ENCODE assay signal across 15 mouse cellular contexts in the genomic region with DNA sequence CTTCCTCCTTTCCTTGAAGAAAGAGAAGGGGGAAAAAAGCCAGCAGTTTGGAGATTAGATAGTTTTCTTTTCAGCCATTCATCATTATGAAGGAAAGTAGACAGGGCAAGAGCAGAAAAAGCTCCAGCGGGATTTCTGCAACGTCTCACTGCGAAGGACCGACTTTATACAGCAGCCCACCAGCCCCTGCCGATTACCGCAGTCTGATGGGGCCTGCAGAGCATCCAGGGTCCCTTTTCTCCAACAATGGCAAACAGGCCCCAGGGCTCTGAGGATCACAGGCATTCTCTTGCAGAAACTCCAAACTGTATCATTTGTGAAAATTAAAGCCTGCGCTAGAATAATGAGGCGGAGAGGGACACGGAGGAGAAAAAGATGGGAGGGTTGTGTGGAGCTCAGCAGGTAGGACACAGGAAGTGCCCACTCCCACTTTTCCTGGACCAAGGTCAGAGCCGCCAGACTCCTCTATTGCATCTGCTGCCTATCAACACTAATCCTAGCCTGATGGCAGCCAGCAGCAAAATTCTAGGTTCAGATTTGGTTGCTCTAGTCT. TPM values are rescaled to one million over a fixed set of nuclear protein-coding genes. Genes with fewer than 3 reads are reported as not detected.
DNase-seq lines count a peak whose midpoint lies in the region; ATAC-seq and TF ChIP-seq lines count a peak whose summit lies in the region.
"Had no signal": no experiment of that assay in that cellular context is flagged by ENCODE, and none has a peak within 500 bp of the region (broad histone marks: within the 10 kb centered on the region; RNA-seq: fewer than 3 reads in every experiment).

No protein-coding gene starts in this region.

- H3K9me3 ChIP-seq in neural tube, embryonic 11.5 days (ENCODE audit: control insufficient read depth, low read length): no peaks in the 10 kb centered on the region
- no peaks in the 10 kb centered on the region for H3K9me3 ChIP-seq in neural tube, embryonic 15.5 days (replicated peaks)
- H3K9me3 ChIP-seq in hindbrain, embryonic 11.5 days (ENCODE audit: control insufficient read depth, low read length): no peaks in the 10 kb centered on the region
- no peaks in the 10 kb centered on the region for H3K9me3 ChIP-seq in limb, embryonic 14.5 days (ENCODE audit: control insufficient read depth, low read length)

- DNase-seq in neural tube, embryonic 11.5 days (ENCODE audit: low spot score): no peak
- no peak for DNase-seq in hindbrain, embryonic 11.5 days (ENCODE audit: low spot score)
- no peak for DNase-seq in limb, embryonic 14.5 days (ENCODE audit: low spot score)
- no peak for DNase-seq in thymus, postnatal 36 days
- no peak for DNase-seq in kidney, postnatal 10 days
- DNase-seq in right cerebral cortex, adult 2 months (ENCODE audit: low spot score in 2 of 2): no peak
- DNase-seq: cerebellum, adult 18-20 months; forebrain, postnatal 0 days; gastrocnemius, postnatal 10 days; heart, postnatal 4 days; kidney, adult 2 months; liver; right cerebral cortex, postnatal 14 days had no signal

- H3K27ac ChIP-seq in neural tube, embryonic 11.5 days (ENCODE audit: low read depth, low read length): peak overlapping the region; percentile 60; the same call in 1 of the 2 replicates
- no peak overlapping the region for H3K27ac ChIP-seq in neural tube, embryonic 15.5 days (replicated peaks)
- peak overlapping the region; percentile 40 for H3K27ac ChIP-seq in hindbrain, embryonic 11.5 days (ENCODE audit: low read depth, low read length)
- peak overlapping the region; percentile 76; the same call in 1 of the 2 replicates for H3K27ac ChIP-seq in limb, embryonic 14.5 days (replicated peaks; ENCODE audit: low read depth, low read length)

- H3K4me3 ChIP-seq in neural tube, embryonic 11.5 days (ENCODE audit: low read depth, low read length): no peak overlapping the region
- H3K4me3 ChIP-seq in neural tube, embryonic 15.5 days (replicated peaks): no peak overlapping the region
- no peak overlapping the region for H3K4me3 ChIP-seq in hindbrain, embryonic 11.5 days (ENCODE audit: low read depth, low read length)
- H3K4me3 ChIP-seq in limb, embryonic 14.5 days (replicated peaks; ENCODE audit: low read length): no peak overlapping the region

- peak overlapping the region; percentile 18; the same call in 1 of the 2 replicates for H3K9ac ChIP-seq in neural tube, embryonic 11.5 days (ENCODE audit: low read length)
- no peak overlapping the region for H3K9ac ChIP-seq in neural tube, embryonic 15.5 days (replicated peaks)
- H3K9ac ChIP-seq in hindbrain, embryonic 11.5 days (ENCODE audit: low read depth, low read length): 0 out of 2 replicates have a peak overlapping the region, but pooled peaks have one; percentile 7
- no peak overlapping the region for H3K9ac ChIP-seq in limb, embryonic 14.5 days (ENCODE audit: low read depth, low read length, severe bottlenecking)
- H3K9ac ChIP-seq: forebrain, postnatal 0 days had no signal

- H3K27me3 ChIP-seq in neural tube, embryonic 11.5 days (ENCODE audit: control insufficient read depth, insufficient read depth, low read length): peaks cover 2% of the 10 kb centered on the region; the same call in 1 of the 2 replicates
- H3K27me3 ChIP-seq in neural tube, embryonic 15.5 days (replicated peaks): peaks cover 30% of the 10 kb centered on the region
- peaks cover 5% of the 10 kb centered on the region; the same call in 1 of the 2 replicates for H3K27me3 ChIP-seq in hindbrain, embryonic 11.5 days (ENCODE audit: control insufficient read depth, insufficient read depth, low read length)
- no peaks in the 10 kb centered on the region for H3K27me3 ChIP-seq in limb, embryonic 14.5 days (ENCODE audit: control insufficient read depth, insufficient read depth, low read length)

- peaks cover 28% of the 10 kb centered on the region for H3K4me1 ChIP-seq in neural tube, embryonic 11.5 days (ENCODE audit: control insufficient read depth, insufficient read depth, low read length)
- H3K4me1 ChIP-seq in neural tube, embryonic 15.5 days: peaks cover 26% of the 10 kb centered on the region
- H3K4me1 ChIP-seq in hindbrain, embryonic 11.5 days (replicated peaks; ENCODE audit: control insufficient read depth, insufficient read depth, low read length): peaks cover 15% of the 10 kb centered on the region
- peaks cover 44% of the 10 kb centered on the region for H3K4me1 ChIP-seq in limb, embryonic 14.5 days (ENCODE audit: control insufficient read depth, insufficient read depth, low read length)

- WGBS in neural tube, embryonic 11.5 days: 37% methylated on average over 10 of the region's 10 CpGs
- WGBS in neural tube, embryonic 15.5 days: 34% methylated on average over 10 of the region's 10 CpGs
- 38% methylated on average over 10 of the region's 10 CpGs for WGBS in hindbrain, embryonic 11.5 days
- 18% methylated on average over 10 of the region's 10 CpGs for WGBS in limb, embryonic 14.5 days

- no peak for TF ChIP-seq POLR2A in limb, embryonic 14.5 days (IDR thresholded peaks at IDR 0.05; ENCODE audit: borderline replicate concordance, extremely low read depth, insufficient read depth, insufficient read length)

- ATAC-seq in neural tube, embryonic 11.5 days (ENCODE audit: insufficient read depth, low FRiP score, low TSS enrichment): no peak
- ATAC-seq in neural tube, embryonic 15.5 days (ENCODE audit: low FRiP score): no peak
- ATAC-seq in hindbrain, embryonic 11.5 days (ENCODE audit: low FRiP score): no peak
- no peak for ATAC-seq in limb, embryonic 14.5 days (ENCODE audit: low FRiP score, low read depth)
- ATAC-seq: CD4-positive, CD25-positive, alpha-beta regulatory T cell, adult 4 months; forebrain, postnatal 0 days had no signal

- peak overlapping the region; percentile 32 for H3K4me2 ChIP-seq in neural tube, embryonic 11.5 days (ENCODE audit: low read depth)
- H3K4me2 ChIP-seq in neural tube, embryonic 15.5 days: no peak overlapping the region
- H3K4me2 ChIP-seq in hindbrain, embryonic 11.5 days (replicated peaks; ENCODE audit: low read depth, low read length): no peak overlapping the region; the same call in 1 of the 2 replicates
- no peak overlapping the region; the same call in 1 of the 2 replicates for H3K4me2 ChIP-seq in limb, embryonic 14.5 days (replicated peaks; ENCODE audit: low read depth, low read length, severe bottlenecking)

- no peaks in the 10 kb centered on the region for H3K36me3 ChIP-seq in neural tube, embryonic 11.5 days (ENCODE audit: control insufficient read depth, insufficient read depth, low read length)
- no peaks in the 10 kb centered on the region for H3K36me3 ChIP-seq in neural tube, embryonic 15.5 days
- H3K36me3 ChIP-seq in hindbrain, embryonic 11.5 days (ENCODE audit: control insufficient read depth, insufficient read depth, low read length): no peaks in the 10 kb centered on the region
- H3K36me3 ChIP-seq in limb, embryonic 14.5 days (ENCODE audit: control insufficient read depth, insufficient read depth, low read length): peaks cover 20% of the 10 kb centered on the region

RNA-seq across cellular contexts. Expression of gene Tbx4, which starts 32.2 kb away (rescaled TPM):
- polyA plus RNA-seq in neural tube, embryonic 11.5 days (2014; fragmentation: Nextera tagmentation; extraction: Ambion mirVana): 0.20 and 0.24 TPM in 2 replicates
- polyA plus RNA-seq in neural tube, embryonic 15.5 days (2015; fragmentation: Nextera tagmentation; extraction: Ambion mirVana): 0.19 and 0.29 TPM in 2 replicates
- 0.08 and 0.13 TPM in 2 replicates for polyA plus RNA-seq in hindbrain, embryonic 11.5 days (2014; fragmentation: Nextera tagmentation; extraction: Ambion mirVana)
- 37.5 and 52.7 TPM in 2 replicates for polyA plus RNA-seq in limb, embryonic 14.5 days (2012; rRNA removed)
- polyA plus RNA-seq in limb, embryonic 14.5 days (2014; fragmentation: Nextera tagmentation; extraction: Ambion mirVana): 15.5 and 20.0 TPM in 2 replicates
- polyA plus RNA-seq: CD4-positive, CD25-positive, alpha-beta regulatory T cell, adult 4 months had no signal

Comparison
In these comparisons a context has a peak if more than half of its experiments do, and no peak if none do; other contexts are left out.
1. H3K9ac ChIP-seq: peak in neural tube, embryonic 11.5 days (single experiment) and hindbrain, embryonic 11.5 days (single experiment); none in neural tube, embryonic 15.5 days (single experiment) and limb, embryonic 14.5 days (single experiment).
2. RNA of gene Tbx4, which starts 32.2 kb away (polyA plus RNA-seq): 15.5 to 52.7 TPM in limb, embryonic 14.5 days; 0.19 to 0.29 TPM in neural tube, embryonic 15.5 days, 0.20 to 0.24 TPM in neural tube, embryonic 11.5 days and 0.08 to 0.13 TPM in hindbrain, embryonic 11.5 days; every median in the first group is over 10 times any median in the second.